Mouse (Mus musculus) heart, embryonic 16.5 days (tissue): Measurements from ENCODE around the gene Gpr65. TPM values are rescaled to one million over a fixed set of nuclear protein-coding genes. Genes with fewer than 3 reads are reported as not detected.
"Not testable (repeated sequence)": the region's sequence is repeated elsewhere in the genome, so short reads cannot be mapped to it uniquely, and the experiment has no call there.

Source experiments
- ATAC-seq: fragments of 200-750 bp; cut with Nextera tagmentation; replicated peaks from 2 replicates; pipeline ENCODE4 v1.8.0; 2017; ENCODE audit warnings: moderate number of reproducible peaks; ENCODE audit not compliant: insufficient read depth, low FRiP score; ENCODE audit errors: extremely low read depth
- H3K27ac ChIP-seq: fragments of 300-500 bp; sonication (generic); 2 replicates; pipeline ENCODE4 v1.5.1; 2014; ENCODE audit warnings: mild to moderate bottlenecking, low read length, control low read depth, moderate library complexity
- H3K27me3 ChIP-seq: fragments of 300-500 bp; sonication (generic); 2 replicates; pipeline ENCODE4 v1.6.1; 2014; ENCODE audit warnings: low read length, mixed read lengths; ENCODE audit not compliant: control insufficient read depth, insufficient read depth
- H3K36me3 ChIP-seq: fragments of 300-500 bp; sonication (generic); 2 replicates; pipeline ENCODE4 v1.6.1; 2014; ENCODE audit not compliant: control insufficient read depth, insufficient read depth
- H3K4me1 ChIP-seq: fragments of 300-500 bp; sonication (generic); 2 replicates; pipeline ENCODE4 v1.6.1; 2014; ENCODE audit warnings: low read length, mixed read lengths; ENCODE audit not compliant: control insufficient read depth, insufficient read depth
- H3K4me2 ChIP-seq: fragments of 300-500 bp; sonication (generic); 2 replicates; pipeline ENCODE4 v1.6.1; 2014; ENCODE audit warnings: low read depth, mild to moderate bottlenecking, control low read depth, low read length
- H3K4me3 ChIP-seq: fragments of 300-500 bp; sonication (generic); 2 replicates; pipeline ENCODE4 v1.5.1; 2014; ENCODE audit warnings: mild to moderate bottlenecking, control low read depth, low read length
- H3K9ac ChIP-seq: fragments of 300-500 bp; sonication (generic); 2 replicates; pipeline ENCODE4 v1.6.1; 2014; ENCODE audit warnings: low read length, control low read depth
- H3K9me3 ChIP-seq: fragments of 300-500 bp; sonication (generic); replicated peaks from 2 replicates; pipeline ENCODE4 v1.6.1; 2016; ENCODE audit warnings: low read length; ENCODE audit not compliant: control insufficient read depth
- WGBS: fragments of 180-500 bp; shearing (Covaris S2); extraction: QIAGEN DNeasy Blood & Tissue Kit; methylation state at CpG from one replicate; pipeline ENCODE4 v1.1.7; 2014; 5-methylcytosine and 5-hydroxymethylcytosine counted together
- polyA plus RNA-seq: library from polyadenylated mRNA; unstranded; fragments of >200 nt; fragmentation: Nextera tagmentation; extraction: Ambion mirVana; gene quantifications from 2 replicates; pipeline ENCODE4 v1.2.1, GENCODE M21; 2015

Gpr65 gene
- 2.5 and 3.9 TPM in 2 replicates for polyA plus RNA-seq

GRCm38 (mm10) chr12:98268441-98269369 lies at the start of gene Gpr65:
Gene Gpr65, plus strand, starts transcription at chr12:98268635.
- ATAC-seq: no peak
- 83% methylated on average over 13 of the region's 13 CpGs for WGBS
- H3K27me3 ChIP-seq: no peaks in the 10 kb centered on the region

GRCm38 (mm10) chr12:98223286-98223685 lies 45.1 kb upstream of the Gpr65 start:
- no peaks in the 10 kb centered on the region for H3K27me3 ChIP-seq
- H3K27ac ChIP-seq: no peak overlapping the region
- H3K4me3 ChIP-seq: no peak overlapping the region
- H3K9ac ChIP-seq: no peak overlapping the region
- no peak overlapping the region for H3K4me2 ChIP-seq
- 78% methylated on average over 5 of the region's 5 CpGs for WGBS
- H3K36me3 ChIP-seq: peaks cover 10% of the 10 kb centered on the region; the same call in 1 of the 2 replicates
- no peaks in the 10 kb centered on the region for H3K4me1 ChIP-seq
- no peaks in the 10 kb centered on the region for H3K9me3 ChIP-seq
- no peak for ATAC-seq

More at GRCm38 (mm10) chr12:98268441-98269369, at the start of gene Gpr65:
- no peak within 1 kb of the TSS for H3K9ac ChIP-seq
- H3K36me3 ChIP-seq: no peaks in the 10 kb centered on the region
- H3K4me3 ChIP-seq: peak within 1 kb of the TSS; percentile 15
- H3K9me3 ChIP-seq: no peaks in the 10 kb centered on the region
- H3K4me2 ChIP-seq: no peak within 1 kb of the TSS
- H3K27ac ChIP-seq: no peak within 1 kb of the TSS; the same call in 1 of the 2 replicates
- no peaks in the 10 kb centered on the region for H3K4me1 ChIP-seq

GRCm38 (mm10) chr12:98227037-98227436 lies 41.4 kb upstream of the Gpr65 start:
- Histone ChIP-seq H3K27me3 (no peaks in the 10 kb centered on the region), H3K4me2 (no peak overlapping the region), H3K36me3 (peaks cover 10% of the 10 kb centered on the region; the same call in 1 of the 2 replicates), H3K4me1 (no peaks in the 10 kb centered on the region), H3K9me3 (no peaks in the 10 kb centered on the region), H3K4me3 (no peak overlapping the region), H3K27ac (no peak overlapping the region), H3K9ac (no peak overlapping the region)
- 89% methylated on average over 2 of the region's 2 CpGs for WGBS
- ATAC-seq: no peak

GRCm38 (mm10) chr12:98238478-98238877 lies 30.0 kb upstream of the Gpr65 start:
- H3K4me2 ChIP-seq, H3K9ac ChIP-seq, ATAC-seq, H3K27me3 ChIP-seq, H3K27ac ChIP-seq, H3K9me3 ChIP-seq, H3K4me3 ChIP-seq, H3K36me3 ChIP-seq, H3K4me1 ChIP-seq: not testable (repeated sequence)
- 76% methylated on average over 6 of the region's 6 CpGs for WGBS

GRCm38 (mm10) chr12:98244161-98244560 lies 24.3 kb upstream of the Gpr65 start:
- ATAC-seq: no peak
- Histone ChIP-seq H3K9ac (no peak overlapping the region), H3K27me3 (no peaks in the 10 kb centered on the region), H3K27ac (no peak overlapping the region), H3K4me2 (no peak overlapping the region), H3K4me3 (no peak overlapping the region), H3K9me3 (no peaks in the 10 kb centered on the region), H3K36me3 (0 out of 2 replicates have a peak, but pooled peaks cover 3% of the 10 kb centered on the region), H3K4me1 (no peaks in the 10 kb centered on the region)
- 73% methylated on average over 4 of the region's 4 CpGs for WGBS

- WGBS: 88% methylated on average over 5 of the region's 5 CpGs
- H3K9me3 ChIP-seq: no peaks in the 10 kb centered on the region
- no peaks in the 10 kb centered on the region for H3K27me3 ChIP-seq
- H3K9ac ChIP-seq: no peak overlapping the region
- no peak overlapping the region for H3K4me2 ChIP-seq
- no peak for ATAC-seq
- no peaks in the 10 kb centered on the region for H3K36me3 ChIP-seq
- H3K4me3 ChIP-seq: no peak overlapping the region
- no peak overlapping the region for H3K27ac ChIP-seq
- H3K4me1 ChIP-seq: no peaks in the 10 kb centered on the region
These were observed 23.6 kb upstream of the Gpr65 start for GRCm38 (mm10) chr12:98244865-98245264.

- WGBS: 39% methylated on average over 4 of the region's 4 CpGs
- H3K4me1 ChIP-seq: no peaks in the 10 kb centered on the region
- no peak overlapping the region for H3K9ac ChIP-seq
- no peak overlapping the region for H3K4me3 ChIP-seq
- no peak overlapping the region for H3K4me2 ChIP-seq
- no peaks in the 10 kb centered on the region for H3K9me3 ChIP-seq
- H3K27ac ChIP-seq: no peak overlapping the region
- ATAC-seq: no peak
- H3K36me3 ChIP-seq: 0 out of 2 replicates have a peak, but pooled peaks cover 5% of the 10 kb centered on the region
- H3K27me3 ChIP-seq: no peaks in the 10 kb centered on the region
These were observed 21.6 kb upstream of the Gpr65 start for GRCm38 (mm10) chr12:98246835-98247234.

- no peak overlapping the region for H3K4me3 ChIP-seq
- H3K36me3 ChIP-seq: peaks cover 7% of the 10 kb centered on the region; the same call in 1 of the 2 replicates
- H3K4me2 ChIP-seq: no peak overlapping the region
- no peaks in the 10 kb centered on the region for H3K4me1 ChIP-seq
- no peaks in the 10 kb centered on the region for H3K27me3 ChIP-seq
- WGBS: 78% methylated on average over 3 of the region's 3 CpGs
- no peak overlapping the region for H3K9ac ChIP-seq
- H3K27ac ChIP-seq: no peak overlapping the region
- ATAC-seq: no peak
- H3K9me3 ChIP-seq: no peaks in the 10 kb centered on the region
These were observed 18.8 kb upstream of the Gpr65 start for GRCm38 (mm10) chr12:98249671-98250070.

- Histone ChIP-seq H3K9me3 (no peaks in the 10 kb centered on the region), H3K4me2 (no peak overlapping the region), H3K9ac (no peak overlapping the region), H3K4me3 (no peak overlapping the region), H3K36me3 (peaks cover 7% of the 10 kb centered on the region; the same call in 1 of the 2 replicates), H3K27me3 (no peaks in the 10 kb centered on the region), H3K4me1 (no peaks in the 10 kb centered on the region), H3K27ac (no peak overlapping the region)
- no peak for ATAC-seq
- 88% methylated on average over 8 of the region's 8 CpGs for WGBS
These were observed 18.1 kb upstream of the Gpr65 start for GRCm38 (mm10) chr12:98250327-98250726.
